Mouse (Mus musculus) testis, adult 2 months (tissue): ENCODE results near the gene Tmem202.

ENCODE experiments used
- CTCF ChIP-seq: fragments of 200-500 bp; IDR thresholded peaks from 2 replicates; pipeline ENCODE4 v1.5.1; 2012; ENCODE audit warnings: low read depth, mild to moderate bottlenecking, inconsistent platforms, low read length, moderate library complexity; ENCODE audit not compliant: control insufficient read depth, insufficient read depth, insufficient replicate concordance
- POLR2A ChIP-seq: fragments of 200-500 bp; IDR thresholded peaks from 2 replicates; pipeline ENCODE4 v1.6.1; 2012; ENCODE audit warnings: low read depth, mild to moderate bottlenecking, inconsistent platforms, low read length, moderate library complexity; ENCODE audit not compliant: control insufficient read depth

- TF ChIP-seq POLR2A, result no peak
- peak; percentile 71 for TF ChIP-seq CTCF
Measured at GRCm38 (mm10) chr9:59584871-59585308, 45.2 kb upstream of the Tmem202 start.
